Mouse (Mus musculus): ENCODE results near the gene Ptf1a. TPM values are rescaled to one million over a fixed set of nuclear protein-coding genes. Genes with fewer than 3 reads are reported as not detected.

The Ptf1a gene
- total RNA-seq, 2 experiments from 2014 or later: not detected

GRCm38 (mm10) chr2:19455228-19455627, 9.8 kb downstream of the Ptf1a start:
- DNase-seq: no peak

GRCm38 (mm10) chr2:19455857-19456482, 10.5 kb downstream of the Ptf1a start:
- DNase-seq: no peak

- DNase-seq: no peak
Measured at GRCm38 (mm10) chr2:19458785-19459184, 13.3 kb downstream of the Ptf1a start.

GRCm38 (mm10) chr2:19461940-19462339, 16.5 kb downstream of the Ptf1a start:
- no peak for DNase-seq

- no peak for DNase-seq
Measured at GRCm38 (mm10) chr2:19490262-19490661, 44.8 kb downstream of the Ptf1a start.

Other genes starting within 250 kb of the Ptf1a start
- not detected for gene Armc3, start 246.4 kb upstream of the Ptf1a start, total RNA-seq (2021)
- 10 to 100 TPM; 28.2 to 29.4 TPM for gene Msrb2, start 74.2 kb upstream of the Ptf1a start, total RNA-seq (2021)
- gene 4921504E06Rik, start 108.3 kb downstream of the Ptf1a start, total RNA-seq (2021): not detected
- gene Otud1, start 212.1 kb downstream of the Ptf1a start, total RNA-seq (2021): 10 to 100 TPM; 37.0 to 38.4 TPM

All from heart, postnatal 4 days (tissue).